Mouse (Mus musculus) T-helper 17 cell (primary cell): ENCODE data around the gene Otog.

ENCODE experiments used
- in situ Hi-C, 2 experiments: fragments of 300-600 bp; cut with MboI, MseI; formaldehyde crosslinking; loops; 1 replicate in 1 of 2; 2 replicates in 1 of 2; pipeline ENCODE4 v1.15.1; 2025; ENCODE audit warnings: high pct_unique_total_duplicates in 2 of 2

Otog gene

DNA sequence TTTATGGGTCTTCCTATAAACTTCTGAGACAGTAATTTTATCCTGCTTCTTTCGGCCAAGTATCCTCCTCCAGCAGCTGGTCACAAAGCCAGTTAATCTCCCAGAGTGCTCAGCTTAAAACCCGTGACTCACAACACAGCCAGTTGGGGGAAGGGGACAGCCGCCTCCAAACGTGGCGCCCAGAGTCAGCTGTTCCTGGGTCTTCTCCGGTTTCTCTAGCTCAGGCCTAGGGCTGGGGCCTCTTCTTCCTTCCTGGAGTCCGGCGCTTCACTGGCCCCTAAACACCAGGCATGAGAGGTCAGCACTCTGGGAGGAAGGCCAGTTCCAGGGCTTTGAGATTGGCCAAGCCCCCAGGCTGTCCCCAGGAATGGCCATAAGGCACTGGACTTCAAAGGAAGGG is 112.4 kb downstream of the Otog start:
- in situ Hi-C loops, result no loop called here

GRCm38 (mm10) chr7:46353875-46354274 is 113.1 kb downstream of the Otog start:
- in situ Hi-C loops, result no loop called here
